Mouse (Mus musculus): Measurements from ENCODE around the gene Lmbr1l. TPM values are rescaled to one million over a fixed set of nuclear protein-coding genes. Genes with fewer than 3 reads are reported as not detected.

Gene Lmbr1l
- total and polyA plus RNA-seq, 3 experiments, result 7.0 to 17.3 TPM; not detected in 1

- H3K36me3 ChIP-seq (ENCODE audit: control insufficient read depth in 1 of 2, insufficient read depth in 2 of 2, low read length in 2 of 2), result peaks cover 0 to 4% of the 10 kb centered on the region in 2 experiments; a peak in 2 of 4 replicates
- TF ChIP-seq ELF1 (IDR thresholded peaks at IDR 0.05; ENCODE audit: low read depth, low read length) (no peak), BHLHE40 (IDR thresholded peaks at IDR 0.05; ENCODE audit: borderline replicate concordance, low read depth, low read length) (no peak), TCF12 (IDR thresholded peaks at IDR 0.05; ENCODE audit: low read depth, low read length) (no peak), USF2 (IDR thresholded peaks at IDR 0.05; ENCODE audit: borderline replicate concordance in 1 of 2, insufficient read depth in 1 of 2, low read depth in 1 of 2, low read length in 2 of 2) (no peak)
- H3K9me3 ChIP-seq (replicated peaks; ENCODE audit: insufficient read depth, low read length), result no peaks in the 10 kb centered on the region
- H3K4me1 ChIP-seq (ENCODE audit: control insufficient read depth in 1 of 2, insufficient read depth in 2 of 2, low read length in 2 of 2), result peaks cover 0 to 7% of the 10 kb centered on the region in 2 experiments; a peak in 2 of 4 replicates
- H3K27ac ChIP-seq (ENCODE audit: control insufficient read depth, low read depth, low read length), result no peak overlapping the region
- no peak overlapping the region for H3K9ac ChIP-seq (ENCODE audit: control insufficient read depth, low read depth, low read length, poor library complexity, severe bottlenecking)
- no peak for DNase-seq (ENCODE audit: low read depth, low spot score)
- no peaks in the 10 kb centered on the region for H3K79me2 ChIP-seq (ENCODE audit: control insufficient read depth, insufficient read depth, low read length, poor library complexity)
- peaks cover 0 to 3% of the 10 kb centered on the region in 2 experiments; a peak in 1 of 4 replicates for H3K27me3 ChIP-seq (ENCODE audit: control insufficient read depth in 1 of 2, insufficient read depth in 2 of 2, low read length in 2 of 2)
- no peak overlapping the region for H3K4me3 ChIP-seq (ENCODE audit: control insufficient read depth in 1 of 2, insufficient read depth in 1 of 2, low read depth in 2 of 2, low read length in 2 of 2)
These were observed 30.5 kb downstream of the Lmbr1l start for GRCm38 (mm10) chr15:98887526-98887925.

DNA sequence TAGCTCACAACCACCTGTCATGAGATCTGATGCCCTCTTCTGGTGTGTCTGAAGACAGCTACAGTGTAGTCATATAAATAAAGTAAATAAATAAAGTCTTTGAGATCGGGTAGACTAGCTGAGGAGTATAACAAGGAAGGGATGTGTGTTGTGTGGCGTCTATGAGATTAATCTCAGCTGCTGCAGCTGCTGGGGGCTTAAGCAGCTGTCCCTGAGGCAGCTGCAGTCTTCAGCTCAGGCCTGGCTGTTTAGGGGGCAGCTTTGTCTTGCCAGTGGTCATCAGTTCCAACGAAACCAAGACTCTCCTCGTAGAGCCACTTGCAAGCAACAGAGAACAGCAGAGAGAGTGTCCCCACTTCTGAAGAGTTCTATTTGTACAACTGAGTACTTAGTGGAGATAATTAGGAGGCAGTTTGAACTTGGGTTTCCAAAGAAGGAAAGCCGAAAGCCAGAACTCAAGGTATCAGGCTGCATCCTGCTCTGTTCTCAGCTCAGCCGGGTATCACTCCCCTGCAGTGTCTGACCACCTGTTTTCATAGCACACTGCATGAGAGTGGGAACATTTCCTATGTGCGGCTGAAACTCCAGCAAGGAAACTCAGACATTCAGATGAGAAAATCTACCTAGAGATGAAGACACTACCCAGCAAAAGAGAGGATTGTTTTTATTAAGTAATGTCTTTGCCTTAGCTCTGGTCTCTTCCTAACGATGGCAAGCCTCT lies 31.2 kb downstream of the Lmbr1l start:
- Histone ChIP-seq H3K4me1 (ENCODE audit: control insufficient read depth in 1 of 2, insufficient read depth in 2 of 2, low read length in 2 of 2) (peaks cover 2 to 8% of the 10 kb centered on the region in 2 experiments), H3K9me3 (replicated peaks; ENCODE audit: insufficient read depth, low read length) (no peaks in the 10 kb centered on the region), H3K36me3 (ENCODE audit: control insufficient read depth in 1 of 2, insufficient read depth in 2 of 2, low read length in 2 of 2) (peaks cover 0 to 6% of the 10 kb centered on the region in 2 experiments; a peak in 2 of 4 replicates), H3K27ac (ENCODE audit: control insufficient read depth, low read depth, low read length) (no peak overlapping the region), H3K27me3 (ENCODE audit: control insufficient read depth in 1 of 2, insufficient read depth in 2 of 2, low read length in 2 of 2) (peaks cover 0 to 3% of the 10 kb centered on the region in 2 experiments; a peak in 1 of 4 replicates), H3K9ac (ENCODE audit: control insufficient read depth, low read depth, low read length, poor library complexity, severe bottlenecking) (no peak overlapping the region), H3K4me3 (ENCODE audit: control insufficient read depth in 1 of 2, insufficient read depth in 1 of 2, low read depth in 2 of 2, low read length in 2 of 2) (no peak overlapping the region), H3K79me2 (ENCODE audit: control insufficient read depth, insufficient read depth, low read length, poor library complexity) (no peaks in the 10 kb centered on the region)
- DNase-seq (ENCODE audit: low read depth, low spot score), result no peak
- no peak for TF ChIP-seq EP300 (IDR thresholded peaks at IDR 0.05; ENCODE audit: low read depth in 1 of 2, low read length in 2 of 2)
- no peak for TF ChIP-seq POLR2AphosphoS2 (IDR thresholded peaks at IDR 0.05; ENCODE audit: low read length)
- TF ChIP-seq E2F4 (IDR thresholded peaks at IDR 0.05; ENCODE audit: borderline replicate concordance, low read depth, low read length), result no peak
- TF ChIP-seq CTCF (IDR thresholded peaks at IDR 0.05 in 2 of 3, conservative IDR thresholded peaks at IDR 0.05 in 1 of 3; ENCODE audit: control insufficient read depth in 1 of 3, insufficient read depth in 1 of 3, low read depth in 2 of 3, low read length in 3 of 3, poor library complexity in 1 of 3, severe bottlenecking in 1 of 3), result no peak
- no peak for TF ChIP-seq ELF1 (IDR thresholded peaks at IDR 0.05; ENCODE audit: low read depth, low read length)
- TF ChIP-seq ZKSCAN1 (IDR thresholded peaks at IDR 0.05; ENCODE audit: low read depth, low read length), result no peak

DNA sequence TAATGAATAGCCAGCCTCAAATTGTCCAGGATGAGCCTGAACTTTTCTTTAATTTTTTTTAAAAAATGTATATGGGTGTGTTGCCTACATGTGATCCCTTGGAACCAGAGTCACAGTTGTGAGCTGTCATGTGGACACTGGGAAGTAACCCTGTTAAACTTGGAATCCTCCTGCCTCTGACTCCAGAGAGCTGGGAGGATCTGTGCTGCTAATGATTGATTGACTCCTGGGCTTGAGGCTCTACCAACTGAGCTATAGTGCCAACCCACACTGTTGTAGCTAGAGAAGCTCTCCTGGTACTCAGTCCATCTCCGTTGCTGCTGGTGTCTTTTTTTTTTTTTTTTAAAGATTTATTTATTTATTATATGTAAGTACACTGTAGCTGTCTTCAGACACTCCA lies 33.9 kb downstream of the Lmbr1l start:
- no peaks in the 10 kb centered on the region; the same call in 1 of the 2 replicates for H3K79me2 ChIP-seq (ENCODE audit: control insufficient read depth, insufficient read depth, low read length, poor library complexity)
- H3K9ac ChIP-seq (ENCODE audit: control insufficient read depth, low read depth, low read length, poor library complexity, severe bottlenecking), result no peak overlapping the region
- peaks cover 0 to 9% of the 10 kb centered on the region in 2 experiments; a peak in 2 of 4 replicates for H3K36me3 ChIP-seq (ENCODE audit: control insufficient read depth in 1 of 2, insufficient read depth in 2 of 2, low read length in 2 of 2)
- peaks cover 0 to 3% of the 10 kb centered on the region in 2 experiments; a peak in 1 of 4 replicates for H3K27me3 ChIP-seq (ENCODE audit: control insufficient read depth in 1 of 2, insufficient read depth in 2 of 2, low read length in 2 of 2)
- peaks cover 5 to 16% of the 10 kb centered on the region in 2 experiments for H3K4me1 ChIP-seq (ENCODE audit: control insufficient read depth in 1 of 2, insufficient read depth in 2 of 2, low read length in 2 of 2)
- no peaks in the 10 kb centered on the region for H3K9me3 ChIP-seq (replicated peaks; ENCODE audit: insufficient read depth, low read length)
- H3K27ac ChIP-seq (ENCODE audit: control insufficient read depth, low read depth, low read length), result no peak overlapping the region
- TF ChIP-seq SMC3 (IDR thresholded peaks at IDR 0.05; ENCODE audit: low read depth, low read length) (no peak), ZMIZ1 (IDR thresholded peaks at IDR 0.05; ENCODE audit: low read depth, low read length) (no peak), GATA1 (IDR thresholded peaks at IDR 0.05; ENCODE audit: low read depth, low read length) (no peak), MXI1 (IDR thresholded peaks at IDR 0.05; ENCODE audit: low read depth, low read length) (no peak), ETS1 (IDR thresholded peaks at IDR 0.05; ENCODE audit: low read depth, low read length) (no peak), SIN3A (IDR thresholded peaks at IDR 0.05; ENCODE audit: low read length) (no peak), UBTF (IDR thresholded peaks at IDR 0.05; ENCODE audit: borderline replicate concordance, insufficient read depth, low read depth, low read length) (no peak), TAL1 (IDR thresholded peaks at IDR 0.05; ENCODE audit: low read length) (no peak), CHD1 (IDR thresholded peaks at IDR 0.05; ENCODE audit: low read depth, low read length) (no peak), ZNF384 (IDR thresholded peaks at IDR 0.05; ENCODE audit: low read depth, low read length) (no peak), NRF1 (IDR thresholded peaks at IDR 0.05; ENCODE audit: insufficient read depth, low read depth, low read length, poor library complexity, severe bottlenecking) (no peak), USF2 (IDR thresholded peaks at IDR 0.05; ENCODE audit: borderline replicate concordance in 1 of 2, insufficient read depth in 1 of 2, low read depth in 1 of 2, low read length in 2 of 2) (no peak)
- DNase-seq (ENCODE audit: low read depth, low spot score), result no peak
- H3K4me3 ChIP-seq (ENCODE audit: control insufficient read depth in 1 of 2, insufficient read depth in 1 of 2, low read depth in 2 of 2, low read length in 2 of 2), result no peak overlapping the region

All from MEL (cell line).